Mouse (Mus musculus) embryo, embryonic 11 days (tissue): ENCODE measurements around the gene Hist1h2bp.
A peak's percentile ranks its signal among the peaks of the same experiment; 100 is the strongest.
"Not testable (repeated sequence)": the region's sequence is repeated elsewhere in the genome, so short reads cannot be mapped to it uniquely, and the experiment has no call there.

Experiments
- DNase-seq: peaks from one replicate; pipeline ENCODE4 v3.0.0-alpha.2; 2015

Gene Hist1h2bp

GRCm38 (mm10) chr13:21783734-21784161 is 3.5 kb upstream of the Hist1h2bp start:
- peak; percentile 78 for DNase-seq

DNA sequence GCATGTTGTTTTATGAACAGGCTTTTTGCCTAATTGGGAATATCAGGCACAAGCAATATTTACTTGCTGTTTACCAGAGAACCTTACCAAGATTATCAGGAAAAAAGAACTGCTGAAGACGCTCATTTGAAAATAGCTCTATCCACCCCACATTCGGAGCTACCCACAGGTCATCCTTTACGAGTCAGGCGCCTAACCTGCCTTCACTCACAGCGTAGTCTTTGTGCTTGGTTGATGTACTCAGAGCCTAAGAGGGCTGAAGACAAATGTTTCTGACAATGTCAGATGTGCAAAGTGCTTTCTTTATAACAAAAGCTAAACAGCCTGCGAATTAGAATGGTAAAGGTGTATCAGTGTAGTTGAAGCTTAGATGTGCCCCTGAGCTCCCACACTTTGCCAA is 3.0 kb upstream of the Hist1h2bp start:
- peak; percentile 34 for DNase-seq

DNA sequence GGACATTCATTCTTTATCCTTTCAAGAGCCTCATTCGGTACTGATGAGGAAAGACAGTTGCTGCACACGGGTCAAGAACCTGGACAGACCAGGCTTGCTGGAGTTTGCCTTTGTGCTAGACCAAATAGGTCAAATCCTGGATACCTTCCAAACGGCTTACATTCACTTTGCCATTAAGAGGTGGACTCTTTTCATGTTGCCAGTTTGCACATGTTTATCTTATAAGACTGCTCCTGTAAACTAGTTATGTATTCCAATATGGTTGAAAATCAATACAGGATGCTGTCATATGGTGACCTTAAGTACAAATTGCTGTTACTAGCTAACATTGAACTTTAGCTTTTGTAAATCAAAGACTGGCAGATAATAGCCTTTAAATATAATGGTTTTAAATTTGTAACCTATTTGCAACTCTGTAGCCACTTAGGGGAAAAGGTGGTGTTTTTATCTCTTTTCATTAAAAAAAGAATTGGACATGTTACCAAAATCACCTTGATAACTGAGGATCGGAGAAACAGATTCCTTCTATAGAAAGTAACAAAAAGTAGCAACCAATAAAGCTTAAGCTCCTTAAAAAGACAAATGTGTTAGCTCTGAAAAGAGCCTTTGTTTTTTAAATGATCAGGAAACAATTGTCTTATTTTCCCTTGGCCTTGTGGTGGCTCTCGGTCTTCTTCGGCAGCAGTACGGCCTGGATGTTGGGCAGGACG is 917 bp upstream of the Hist1h2bp start:
- DNase-seq, result peak; percentile 58

GRCm38 (mm10) chr13:21787760-21788593 is 716 bp downstream of the Hist1h2bp start:
- DNase-seq, result peak; percentile 66

DNA sequence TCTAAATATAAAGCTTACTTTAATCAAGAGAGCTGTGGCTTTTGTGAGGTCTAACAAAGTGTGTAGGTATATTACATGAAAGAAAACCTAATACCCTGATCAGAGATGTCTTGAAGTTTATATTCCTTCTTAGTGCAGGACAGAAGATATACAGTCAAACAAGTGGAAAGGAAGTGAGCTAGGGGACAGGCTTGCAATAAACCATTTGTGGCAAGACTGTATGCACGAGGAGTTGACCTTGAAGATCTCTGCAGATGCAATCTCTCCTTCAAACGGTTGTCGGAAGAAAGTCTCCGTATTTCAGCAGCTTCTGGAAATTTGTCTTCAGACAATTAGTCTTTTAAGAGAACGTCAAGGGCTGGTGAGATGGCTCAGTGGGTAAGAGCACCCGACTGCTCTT is 2.7 kb downstream of the Hist1h2bp start:
- peak; percentile 3 for DNase-seq

GRCm38 (mm10) chr13:21790601-21791283 is 3.5 kb downstream of the Hist1h2bp start:
- peak; percentile 54 for DNase-seq

GRCm38 (mm10) chr13:21795584-21795983 is 8.3 kb downstream of the Hist1h2bp start:
- no peak for DNase-seq

GRCm38 (mm10) chr13:21797163-21797562 is 9.9 kb downstream of the Hist1h2bp start:
- not testable (repeated sequence) for DNase-seq

DNA sequence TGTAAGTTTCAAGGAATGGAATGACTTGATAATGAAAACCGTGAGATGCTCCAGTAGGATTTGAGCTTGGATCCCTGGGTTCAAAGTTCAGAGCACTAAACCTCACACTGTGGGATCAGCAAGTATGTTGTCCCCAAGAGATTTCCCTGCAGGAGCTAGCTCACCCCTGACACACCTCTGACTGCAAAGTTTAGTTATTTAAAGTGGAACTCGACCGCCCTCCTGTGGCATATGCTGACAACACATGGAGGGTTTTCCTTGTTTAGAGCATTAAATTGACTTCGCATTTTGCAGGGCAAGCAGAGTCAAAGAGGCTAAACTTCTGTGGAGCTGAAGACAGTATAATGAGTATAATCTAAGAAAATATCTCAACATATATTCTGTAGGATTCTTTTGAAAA is 15.8 kb downstream of the Hist1h2bp start:
- not testable (repeated sequence) for DNase-seq

DNA sequence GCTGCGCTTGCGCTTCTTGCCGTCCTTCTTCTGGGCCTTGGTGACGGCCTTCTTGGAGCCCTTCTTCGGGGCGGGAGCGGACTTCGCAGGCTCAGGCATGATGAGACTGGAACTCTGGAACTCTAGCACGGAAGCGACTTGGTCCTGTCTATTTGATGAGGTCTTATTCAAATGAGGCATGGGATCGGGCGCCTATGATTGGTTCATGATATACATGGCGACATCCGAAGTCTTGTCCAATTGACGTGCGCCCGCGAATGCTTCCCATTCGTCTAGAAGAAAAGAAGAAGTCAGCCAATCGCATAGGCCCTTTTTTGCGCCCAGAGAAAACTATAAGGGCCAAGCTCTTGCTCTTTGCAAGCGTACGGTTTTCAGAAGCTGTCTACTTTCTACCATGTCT is 22.8 kb downstream of the Hist1h2bp start, which contains the start of the genes Hist1h2bq and Hist1h2ao:
Gene Hist1h2bq (minus strand): TSS at position 125 of the 400 bp plus-strand sequence.
Gene Hist1h2ao (plus strand): TSS at position 393 of the 400 bp plus-strand sequence.
- not testable (repeated sequence) for DNase-seq

DNA sequence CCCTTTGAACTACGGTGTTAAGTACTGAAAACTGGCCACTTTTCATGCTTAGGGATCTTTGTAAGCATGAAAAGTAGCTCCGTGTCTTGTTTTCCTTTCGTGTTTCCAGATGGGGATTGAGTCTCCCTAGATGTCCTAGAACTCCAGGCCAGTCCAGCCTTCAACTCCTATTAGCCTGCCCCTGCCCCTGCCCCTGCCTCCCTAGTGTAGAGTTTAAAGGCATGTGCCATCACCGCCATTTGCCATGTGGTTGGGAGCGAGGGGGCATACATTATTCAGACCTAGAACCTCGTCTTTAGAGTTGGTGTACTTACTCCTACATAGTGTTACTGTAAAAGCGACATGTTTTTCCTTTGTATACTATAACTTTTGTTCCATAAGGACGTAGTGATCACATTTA is 23.8 kb downstream of the Hist1h2bp start:
- not testable (repeated sequence) for DNase-seq

DNA sequence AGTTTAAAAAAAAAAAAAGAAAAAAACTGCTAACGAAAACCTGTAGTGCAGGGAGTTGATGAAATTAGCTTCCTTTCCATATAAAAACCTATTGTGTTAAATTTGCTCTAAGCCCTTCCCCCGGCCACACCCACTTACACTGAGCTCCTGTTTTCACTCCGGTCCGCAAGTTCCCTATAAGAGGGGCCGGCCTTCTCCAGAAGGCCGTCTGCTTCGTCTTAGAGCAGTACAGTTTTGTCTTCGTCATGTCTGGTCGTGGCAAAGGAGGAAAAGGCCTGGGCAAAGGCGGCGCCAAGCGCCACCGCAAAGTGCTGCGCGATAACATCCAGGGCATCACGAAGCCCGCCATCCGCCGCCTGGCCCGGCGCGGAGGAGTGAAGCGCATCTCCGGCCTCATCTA is 24.3 kb downstream of the Hist1h2bp start, which contains the start of gene Hist1h4m:
Gene Hist1h4m (plus strand): TSS at position 208 of the 400 bp plus-strand sequence.
- not testable (repeated sequence) for DNase-seq

DNA sequence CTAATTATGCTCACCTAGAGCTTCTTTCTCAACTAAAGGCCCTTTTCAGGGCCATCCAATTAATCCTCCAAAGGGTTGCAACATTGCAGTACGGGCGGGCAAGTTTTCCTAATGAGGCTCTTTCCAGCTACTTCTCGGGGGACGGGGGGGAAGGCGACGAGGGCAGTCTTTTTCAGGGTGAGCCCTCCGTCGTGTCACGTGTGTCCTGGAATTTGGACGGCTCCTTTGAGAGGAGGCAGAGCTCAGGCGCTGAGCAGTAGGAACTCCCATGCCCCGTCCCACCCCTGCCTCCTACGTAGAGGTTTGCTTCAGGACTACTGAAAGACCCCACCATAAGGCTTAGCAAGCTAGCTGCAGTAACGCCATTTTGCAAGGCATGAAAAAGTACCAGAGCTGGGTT is 24.8 kb downstream of the Hist1h2bp start:
- not testable (repeated sequence) for DNase-seq

- DNase-seq, result not testable (repeated sequence)
Observed at GRCm38 (mm10) chr13:21820082-21820890, 33.0 kb downstream of the Hist1h2bp start.

- DNase-seq, result no peak
Observed at GRCm38 (mm10) chr13:21828511-21828910, 41.2 kb downstream of the Hist1h2bp start.

DNA sequence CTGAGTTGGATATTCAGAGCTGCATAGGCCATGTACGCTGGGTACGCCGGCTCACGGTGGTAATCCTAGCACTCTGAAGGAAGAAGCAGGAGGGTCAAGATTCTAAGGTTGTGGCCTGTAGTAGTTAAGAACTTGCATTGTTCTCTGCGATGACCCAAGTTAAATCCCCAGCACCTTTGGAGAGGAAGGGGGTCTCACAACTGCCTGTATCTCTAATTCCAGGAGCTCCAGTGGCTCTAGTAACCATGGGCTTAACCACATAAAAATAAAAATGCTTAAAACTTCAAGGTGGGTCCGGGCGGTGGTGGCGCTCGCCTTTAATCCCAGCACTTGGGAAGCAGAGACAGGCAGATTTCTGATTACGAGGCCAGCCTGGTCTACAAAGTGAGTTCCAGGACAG is 43.1 kb downstream of the Hist1h2bp start:
- DNase-seq, result peak; percentile 18

DNA sequence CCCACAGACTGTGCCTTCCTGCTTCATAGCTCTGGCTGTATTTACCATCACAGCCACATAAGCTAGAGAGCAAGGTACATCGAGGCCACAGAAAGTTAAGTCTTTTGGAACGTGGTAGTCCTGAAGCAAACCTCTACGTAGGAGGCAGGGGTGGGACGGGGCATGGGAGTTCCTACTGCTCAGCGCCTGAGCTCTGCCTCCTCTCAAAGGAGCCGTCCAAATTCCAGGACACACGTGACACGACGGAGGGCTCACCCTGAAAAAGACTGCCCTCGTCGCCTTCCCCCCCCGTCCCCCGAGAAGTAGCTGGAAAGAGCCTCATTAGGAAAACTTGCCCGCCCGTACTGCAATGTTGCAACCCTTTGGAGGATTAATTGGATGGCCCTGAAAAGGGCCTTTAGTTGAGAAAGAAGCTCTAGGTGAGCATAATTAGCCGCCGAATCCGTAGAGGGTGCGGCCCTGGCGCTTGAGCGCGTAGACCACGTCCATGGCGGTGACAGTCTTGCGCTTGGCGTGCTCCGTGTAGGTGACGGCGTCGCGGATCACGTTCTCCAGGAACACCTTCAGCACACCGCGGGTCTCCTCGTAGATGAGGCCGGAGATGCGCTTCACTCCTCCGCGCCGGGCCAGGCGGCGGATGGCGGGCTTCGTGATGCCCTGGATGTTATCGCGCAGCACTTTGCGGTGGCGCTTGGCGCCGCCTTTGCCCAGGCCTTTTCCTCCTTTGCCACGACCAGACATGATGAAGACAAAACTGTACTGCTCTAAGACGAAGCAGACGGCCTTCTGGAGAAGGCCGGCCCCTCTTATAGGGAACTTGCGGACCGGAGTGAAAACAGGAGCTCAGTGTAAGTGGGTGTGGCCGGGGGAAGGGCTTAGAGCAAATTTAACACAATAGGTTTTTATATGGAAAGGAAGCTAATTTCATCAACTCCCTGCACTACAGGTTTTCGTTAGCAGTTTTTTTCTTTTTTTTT is 44.4 kb downstream of the Hist1h2bp start, which contains the start of gene Hist1h4n:
Gene Hist1h4n (minus strand): TSS at position 779 of the 977 bp plus-strand sequence.
- DNase-seq, result not testable (repeated sequence)

DNA sequence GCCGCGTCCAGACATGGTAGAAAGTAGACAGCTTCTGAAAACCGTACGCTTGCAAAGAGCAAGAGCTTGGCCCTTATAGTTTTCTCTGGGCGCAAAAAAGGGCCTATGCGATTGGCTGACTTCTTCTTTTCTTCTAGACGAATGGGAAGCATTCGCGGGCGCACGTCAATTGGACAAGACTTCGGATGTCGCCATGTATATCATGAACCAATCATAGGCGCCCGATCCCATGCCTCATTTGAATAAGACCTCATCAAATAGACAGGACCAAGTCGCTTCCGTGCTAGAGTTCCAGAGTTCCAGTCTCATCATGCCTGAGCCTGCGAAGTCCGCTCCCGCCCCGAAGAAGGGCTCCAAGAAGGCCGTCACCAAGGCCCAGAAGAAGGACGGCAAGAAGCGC is 46.2 kb downstream of the Hist1h2bp start, which contains the start of the genes Hist1h2ap and Hist1h2br:
Gene Hist1h2ap (minus strand): TSS at position 47 of the 400 bp plus-strand sequence.
Gene Hist1h2br (plus strand): TSS at position 283 of the 400 bp plus-strand sequence.
- DNase-seq, result not testable (repeated sequence)
